Mouse (Mus musculus) cerebellum, postnatal 14 days (tissue): Measurements from ENCODE around the gene Plekha5.
A peak's percentile ranks its signal among the peaks of the same experiment; 100 is the strongest.

ENCODE experiments used
- DNase-seq, 2 experiments: peaks; one replicate each; pipeline ENCODE4 v3.0.0; 2021; ENCODE audit warnings: mixed read lengths in 2 of 2

Plekha5 gene

DNA sequence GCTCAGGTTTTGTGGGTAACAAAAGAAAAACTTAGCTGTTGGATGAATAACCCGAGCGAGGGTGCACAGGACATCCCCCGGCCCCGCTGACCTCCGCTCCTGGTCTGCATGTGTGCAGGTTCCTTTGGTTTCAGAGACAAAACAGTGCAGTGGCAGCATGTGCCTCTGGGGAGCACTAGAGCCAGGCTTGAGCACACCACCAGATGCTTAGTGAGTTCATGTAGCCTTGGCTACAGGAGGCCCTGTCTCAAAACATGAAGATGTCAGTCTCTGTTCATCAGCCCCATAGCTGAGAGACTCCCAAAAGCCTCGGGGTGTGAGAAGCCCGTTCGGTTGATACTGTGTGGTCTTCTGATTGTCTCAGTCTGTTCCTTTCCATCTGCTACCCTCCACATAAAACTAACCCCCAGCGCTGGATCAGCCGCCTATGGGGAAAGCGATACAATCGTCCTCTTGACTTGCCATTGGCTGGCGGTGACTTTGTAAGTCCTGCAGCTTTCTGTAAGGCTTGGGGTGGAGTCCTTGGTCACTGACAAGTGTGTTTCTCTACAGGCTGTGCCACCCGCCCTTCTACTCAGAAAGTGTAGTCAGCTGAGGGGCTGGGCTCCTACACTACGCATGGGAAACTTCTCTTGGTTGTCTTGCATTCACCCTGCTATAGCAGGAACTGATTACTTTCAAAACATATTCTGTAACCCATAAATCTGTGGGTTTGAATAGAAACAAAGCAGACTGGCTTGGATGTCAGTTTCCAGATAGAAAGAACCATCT lies 32.7 kb downstream of the Plekha5 start:
- no peak for DNase-seq

DNA sequence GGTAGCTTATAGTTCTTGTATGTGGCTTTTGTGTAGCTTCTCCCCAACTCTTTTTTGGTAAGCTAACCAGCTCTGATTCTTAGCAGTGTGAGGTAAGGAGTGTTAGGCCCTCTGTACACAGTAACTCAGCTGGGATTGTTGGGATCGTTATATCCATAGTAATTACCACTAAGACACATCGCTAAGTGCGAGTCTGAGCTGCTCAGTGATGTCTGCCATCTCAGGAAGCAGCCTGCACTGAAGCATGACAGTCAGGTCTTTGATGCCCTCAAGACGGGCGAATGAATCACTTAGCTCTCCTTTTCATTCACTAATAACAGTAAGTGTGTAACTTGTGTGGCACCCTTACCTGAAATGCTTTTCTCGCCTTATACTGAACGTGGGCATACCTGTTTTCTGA lies 36.5 kb downstream of the Plekha5 start:
- DNase-seq: no peak

DNA sequence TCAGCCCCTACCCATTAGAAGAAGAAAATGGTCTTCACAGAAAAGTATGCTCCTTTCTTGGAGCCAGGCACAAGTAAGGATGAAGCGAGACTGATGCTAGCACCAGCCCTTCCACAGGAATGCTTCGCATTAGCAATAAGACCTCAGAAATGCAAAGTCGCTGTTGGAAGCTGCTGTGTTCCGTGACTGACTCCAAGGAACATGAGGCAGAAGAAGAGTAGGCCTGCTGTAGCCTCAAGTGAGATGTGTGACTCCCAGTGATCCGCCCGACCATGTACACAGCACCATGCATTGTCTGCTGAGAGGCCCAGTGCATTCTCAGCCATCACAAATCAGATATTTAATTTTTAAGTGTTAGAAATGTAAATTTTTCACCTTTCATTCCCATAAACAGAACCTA lies 41.0 kb downstream of the Plekha5 start:
- no peak for DNase-seq

DNA sequence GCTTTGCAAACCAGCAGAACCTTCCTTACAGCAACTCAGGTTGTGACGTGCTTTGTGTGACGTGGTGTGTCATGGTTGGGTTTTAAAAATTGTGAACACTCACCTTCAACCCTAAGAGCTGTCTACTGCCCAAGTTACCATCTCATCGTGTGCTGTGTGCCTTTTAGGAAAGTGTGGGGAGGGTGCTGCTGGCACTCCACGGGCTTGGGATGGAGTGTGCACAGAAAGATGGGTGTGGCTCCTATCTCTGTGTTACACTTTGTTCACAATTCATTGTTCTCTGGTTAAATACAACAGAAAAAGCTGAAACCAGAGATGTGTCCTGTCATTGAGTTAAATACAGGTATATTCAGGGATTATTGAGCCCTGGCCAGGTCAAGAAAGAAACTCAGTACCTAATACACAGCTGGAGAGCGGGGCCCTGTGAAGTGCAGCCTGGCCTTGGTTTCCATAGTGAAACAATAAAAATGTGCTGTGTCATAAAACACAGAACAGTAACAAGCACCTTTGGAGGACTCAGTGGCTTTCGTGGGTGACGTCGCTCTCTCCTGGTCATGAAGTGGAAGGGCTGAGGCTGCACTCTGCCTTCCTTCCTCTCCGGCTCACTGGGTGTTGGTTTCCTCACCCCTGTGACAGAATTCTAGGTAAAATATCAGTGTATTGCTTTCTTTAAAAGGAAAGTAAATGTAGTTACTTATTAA lies 42.2 kb downstream of the Plekha5 start:
- DNase-seq: peak in 1 of 2 experiments; percentile 35

DNA sequence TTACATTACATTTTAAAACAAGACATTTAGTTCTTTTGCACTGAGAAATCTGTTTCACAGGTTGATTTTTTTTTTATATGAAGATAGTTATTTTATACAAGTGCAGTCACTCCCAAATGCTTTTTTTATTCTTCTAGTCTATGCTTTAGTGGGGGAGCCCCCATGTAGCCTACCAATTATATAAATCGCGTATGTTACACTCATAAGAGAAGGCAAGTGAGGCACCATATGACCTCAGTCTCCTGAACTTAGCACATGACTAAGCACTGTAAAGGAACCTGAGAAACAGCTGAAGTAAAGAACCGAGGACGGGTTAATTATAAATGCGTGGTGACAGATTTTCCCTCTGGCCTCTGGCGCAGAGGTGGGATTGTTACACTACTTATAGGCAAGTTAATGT lies 43.0 kb downstream of the Plekha5 start:
- DNase-seq: no peak

DNA sequence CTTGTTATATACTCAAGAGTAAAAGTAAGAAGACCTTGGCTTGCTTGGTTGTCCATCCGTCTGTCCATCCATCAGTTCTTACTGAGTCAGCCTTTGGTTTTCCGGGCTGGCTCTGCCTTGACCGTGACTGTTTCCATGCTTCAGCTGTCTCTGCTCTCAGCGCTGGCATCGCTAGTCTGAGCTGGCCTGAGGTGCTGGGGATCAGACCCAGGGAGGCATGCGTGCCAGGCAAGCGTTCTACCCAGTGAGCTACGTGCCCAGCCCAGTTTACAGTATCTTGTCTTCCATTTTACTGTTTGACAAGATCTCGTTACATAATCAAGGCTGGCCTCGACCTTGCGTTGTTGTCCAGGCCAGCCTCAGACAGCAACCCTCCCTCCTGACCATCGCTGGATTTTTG lies 44.0 kb downstream of the Plekha5 start:
- no peak for DNase-seq

DNA sequence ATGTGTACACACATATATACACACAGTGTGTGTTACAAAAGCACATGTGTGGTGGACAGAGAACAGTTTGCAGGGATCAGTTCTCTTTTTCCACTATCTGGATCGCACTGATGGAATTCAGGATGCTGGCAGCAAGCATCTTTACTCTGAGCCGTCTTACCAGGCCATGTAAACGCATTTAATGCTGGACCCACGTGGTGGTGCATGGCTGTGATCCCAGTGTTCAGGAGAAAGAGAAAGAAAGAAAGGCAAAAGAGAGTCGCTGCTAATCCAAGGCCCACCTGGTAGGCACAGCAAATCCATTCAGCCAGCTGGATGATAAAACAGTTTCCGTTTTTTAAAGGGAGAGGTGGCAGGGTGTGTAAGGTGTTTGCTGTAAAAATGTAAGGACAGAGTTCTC lies 45.9 kb downstream of the Plekha5 start:
- peak in 1 of 2 experiments; percentile 46 for DNase-seq

DNA sequence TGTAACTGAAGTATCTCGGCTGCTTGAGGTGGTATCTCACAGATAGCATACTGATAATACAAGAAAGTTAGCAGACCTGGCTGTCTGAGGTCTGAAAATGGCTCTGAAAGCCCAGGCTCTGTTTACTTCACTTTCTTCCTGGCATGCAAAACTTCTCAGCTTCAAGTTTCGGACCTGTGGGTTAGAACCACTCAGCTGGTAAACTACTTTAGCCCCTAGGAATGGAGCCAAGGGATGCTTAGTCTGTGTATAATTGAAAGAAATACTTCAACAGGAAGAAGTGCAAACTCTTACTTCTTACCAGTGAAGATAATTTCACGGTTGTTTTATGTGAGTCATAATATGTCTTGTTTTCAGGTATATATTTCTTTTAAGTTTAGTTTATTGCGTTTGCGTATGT lies 47.9 kb downstream of the Plekha5 start:
- DNase-seq: no peak

DNA sequence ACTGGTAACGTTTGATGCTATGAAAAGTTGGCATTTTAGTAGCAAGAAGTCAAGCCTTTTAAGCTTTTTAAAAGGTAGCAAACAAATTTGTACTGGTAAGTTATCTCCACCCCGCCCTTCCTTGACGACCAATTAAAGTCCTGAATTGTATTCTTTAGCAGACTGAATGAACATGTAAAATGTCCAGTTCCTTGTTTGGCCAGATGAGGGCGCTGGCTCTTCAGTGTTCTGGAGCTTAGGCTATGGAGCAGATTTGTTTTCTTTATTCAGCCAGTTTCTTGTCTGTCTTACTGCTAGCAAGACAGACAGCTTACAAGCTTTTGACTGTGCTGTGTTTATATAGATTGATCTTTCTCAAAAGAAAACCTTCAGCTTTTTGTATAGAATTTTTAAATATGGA lies 48.5 kb downstream of the Plekha5 start:
- DNase-seq: peak; percentile 89 to 91

DNA sequence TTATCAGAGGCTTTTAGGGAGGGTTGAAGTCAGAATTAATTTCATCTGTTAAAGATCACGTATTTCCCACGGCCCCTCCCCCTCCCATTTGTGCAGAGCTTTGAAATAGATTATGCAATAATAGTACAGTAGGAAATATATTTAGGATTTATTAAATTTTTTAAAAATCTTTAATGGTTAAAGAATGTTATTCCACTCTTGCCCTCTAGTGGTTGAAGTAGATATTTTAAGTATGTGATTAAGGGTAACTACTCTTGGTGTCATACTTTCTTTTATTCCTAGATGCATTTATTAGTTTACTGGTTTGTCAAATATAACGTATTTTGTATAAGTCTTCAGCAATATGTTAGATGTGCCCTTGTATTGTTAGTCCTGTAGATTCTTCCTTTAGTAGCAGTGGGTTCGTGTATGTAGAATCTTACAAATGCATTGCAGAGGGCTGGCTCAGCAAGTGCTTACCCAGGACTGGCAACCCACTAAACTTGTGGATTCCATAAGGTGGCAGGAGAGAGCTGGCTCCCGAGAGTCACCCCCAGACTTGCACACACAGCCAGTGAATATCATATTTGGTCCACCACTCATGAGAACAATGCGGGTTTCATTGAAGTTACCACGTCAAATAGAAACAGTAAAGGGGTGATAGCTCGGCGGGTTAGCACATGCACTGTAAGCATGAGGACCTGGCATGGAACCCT lies 51.7 kb downstream of the Plekha5 start:
- peak; percentile 61 to 71 for DNase-seq

DNA sequence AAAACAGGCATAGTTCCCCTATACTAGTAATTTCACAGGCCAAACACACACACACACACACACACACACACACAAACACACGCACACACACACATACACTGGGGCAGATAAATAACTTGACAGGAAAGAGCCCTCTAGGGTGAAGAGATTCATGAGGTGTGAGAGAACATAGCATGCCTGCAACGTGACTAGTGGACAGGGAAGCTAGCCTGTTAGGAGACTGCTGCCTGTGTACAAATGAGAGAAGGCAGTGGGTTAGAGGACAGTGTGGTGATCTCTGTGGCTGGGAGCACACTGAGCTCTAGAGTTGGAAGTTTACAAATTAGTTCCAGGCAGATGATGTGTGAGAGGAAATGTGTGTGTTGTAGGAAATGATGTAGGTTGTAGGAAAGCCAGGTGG lies 53.1 kb downstream of the Plekha5 start:
- DNase-seq: peak in 1 of 2 experiments; percentile 30

DNA sequence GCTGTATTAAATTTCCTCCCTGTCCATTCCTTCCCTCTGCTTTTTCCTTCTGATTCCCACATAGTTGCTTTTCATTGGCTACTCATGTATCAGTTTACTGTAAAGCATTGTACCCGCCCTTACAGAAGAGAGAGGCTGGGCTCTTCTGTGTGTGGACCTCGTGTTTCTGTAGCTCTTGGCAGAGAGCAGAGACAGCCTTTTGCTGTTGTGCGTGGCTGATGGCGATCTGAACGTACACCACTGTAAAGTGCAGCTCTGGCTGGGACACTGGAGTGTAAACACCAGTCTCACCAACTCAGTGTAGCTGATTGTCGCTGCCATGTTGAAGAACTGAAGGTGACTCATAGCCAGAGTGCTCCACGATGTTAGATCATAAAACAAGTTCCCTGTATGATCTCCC lies 54.2 kb downstream of the Plekha5 start:
- peak in 1 of 2 experiments; percentile 35 for DNase-seq

DNA sequence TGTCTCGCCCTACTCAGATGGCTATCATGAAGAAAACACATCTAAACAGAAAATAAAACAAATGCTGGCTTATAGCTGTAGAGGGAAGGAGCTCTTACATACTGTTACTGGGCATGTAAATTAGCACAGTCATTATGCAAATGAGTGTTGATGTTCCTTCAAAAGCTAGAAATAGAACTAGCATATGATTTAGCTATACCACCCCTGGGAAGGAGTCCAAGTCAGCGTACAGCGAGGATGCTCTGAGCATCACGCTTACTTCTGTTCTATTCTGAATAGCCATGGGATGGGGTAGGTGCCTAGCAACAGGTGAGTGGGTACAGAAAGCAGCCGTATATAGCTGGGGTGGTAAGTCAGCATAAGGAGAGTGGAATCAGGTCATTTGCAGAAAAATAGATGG lies 55.1 kb downstream of the Plekha5 start:
- peak in 1 of 2 experiments; percentile 37 for DNase-seq

DNA sequence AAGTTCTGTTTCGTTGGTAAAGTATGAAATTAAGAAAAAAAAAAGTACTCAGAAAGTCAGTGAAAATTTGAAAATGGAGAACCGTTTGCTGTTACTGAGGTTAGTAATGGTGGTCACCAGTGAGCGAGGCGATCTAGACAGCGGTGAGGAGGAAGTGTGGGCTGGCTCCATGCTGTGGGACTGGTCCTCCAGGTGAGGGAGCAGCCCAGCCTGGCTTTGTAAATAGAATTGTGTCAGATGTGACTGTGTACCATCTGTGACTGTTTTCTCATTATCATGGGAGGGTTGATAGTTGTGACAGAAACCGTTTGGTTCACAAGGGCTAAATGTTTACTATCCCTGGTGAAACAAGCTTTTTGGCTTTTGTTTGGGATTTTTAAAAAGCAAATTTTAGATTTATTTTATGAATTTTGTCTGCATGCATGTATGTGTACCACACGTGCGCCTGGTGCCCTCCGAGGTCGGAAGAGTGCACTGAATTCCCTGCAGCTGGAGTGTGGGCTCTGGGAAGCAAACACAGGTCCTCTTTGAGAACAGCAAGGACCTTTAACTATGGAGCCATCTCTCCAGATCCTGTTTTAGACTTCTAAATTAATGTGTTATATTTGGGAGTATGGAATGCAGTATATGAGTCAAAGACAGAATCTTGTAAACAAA lies 56.7 kb downstream of the Plekha5 start:
- DNase-seq: peak; percentile 65 to 70

DNA sequence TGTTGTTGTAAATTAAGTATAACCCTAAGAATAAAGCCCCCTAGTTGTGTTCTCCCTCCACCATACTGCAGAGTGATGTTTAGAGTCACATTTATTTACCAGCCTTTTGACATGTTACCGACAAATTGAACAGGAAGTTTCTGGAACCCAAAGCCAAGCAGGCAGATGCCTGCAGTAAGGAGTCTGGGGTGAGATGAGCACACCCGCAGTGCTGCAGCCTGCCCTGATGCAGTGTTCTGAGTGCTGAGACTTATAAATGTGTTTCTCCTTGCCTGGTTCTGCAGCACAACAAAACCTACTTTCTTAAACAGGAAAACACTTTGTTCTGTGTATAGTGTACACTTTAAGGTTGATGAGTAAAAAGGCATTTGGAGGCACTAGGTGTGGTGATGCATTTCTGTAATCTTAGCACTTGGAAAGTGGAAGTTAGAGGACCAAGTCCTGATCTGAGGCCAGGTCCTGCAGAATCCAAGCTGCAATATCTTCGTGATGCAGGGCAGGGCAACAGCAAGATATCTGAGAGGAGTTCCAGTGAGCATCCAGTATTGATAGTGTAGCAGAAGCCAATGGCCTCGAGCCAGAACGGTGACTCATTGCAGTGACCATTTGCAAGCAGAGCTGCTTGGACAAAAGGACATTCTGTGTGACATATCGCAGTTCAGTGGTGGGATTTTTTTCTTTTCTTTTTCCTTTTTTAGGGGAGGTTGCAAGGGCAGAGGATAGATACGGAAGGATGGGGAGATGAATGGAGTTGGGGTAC lies 58.0 kb downstream of the Plekha5 start:
- DNase-seq: peak; percentile 94

DNA sequence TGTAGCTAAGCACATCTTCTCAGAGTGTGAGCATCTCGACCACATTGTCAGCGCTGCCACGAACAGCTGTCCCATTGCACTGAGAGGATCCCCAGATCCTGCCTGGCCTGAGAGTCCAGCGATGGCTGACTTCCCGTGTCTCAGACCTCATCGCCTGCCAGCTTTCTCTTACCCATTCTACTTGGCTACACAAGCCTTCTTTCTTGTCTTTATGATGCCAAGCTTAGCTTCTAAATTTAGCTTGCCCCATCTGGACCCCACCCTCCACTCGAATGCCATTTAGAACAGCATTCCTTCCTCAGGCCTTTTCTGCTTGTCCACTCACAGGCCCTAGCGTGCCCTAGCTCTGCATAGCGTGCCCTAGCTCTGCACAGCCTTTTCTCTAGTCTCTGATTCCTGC lies 60.3 kb downstream of the Plekha5 start:
- DNase-seq: peak; percentile 82 to 83

DNA sequence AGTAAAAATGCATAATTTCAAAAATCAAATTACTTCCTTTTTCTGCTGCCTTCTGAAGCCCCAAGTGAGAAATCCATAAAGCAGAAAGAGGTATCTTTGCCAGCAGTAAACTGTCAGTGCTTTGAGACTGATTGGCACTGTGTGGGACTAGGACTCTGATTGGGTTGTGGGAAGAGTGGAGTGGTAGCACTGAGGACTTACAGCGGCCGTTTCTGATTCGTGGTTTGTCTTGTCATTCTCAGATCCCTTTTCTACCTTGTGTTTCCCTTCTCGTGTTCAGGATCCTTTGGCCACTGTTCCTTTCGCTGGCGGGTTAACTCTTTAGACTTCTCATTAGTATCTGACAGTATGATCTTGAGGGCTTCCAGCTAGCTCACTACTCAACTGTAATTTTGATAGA lies 61.8 kb downstream of the Plekha5 start:
- no peak for DNase-seq

DNA sequence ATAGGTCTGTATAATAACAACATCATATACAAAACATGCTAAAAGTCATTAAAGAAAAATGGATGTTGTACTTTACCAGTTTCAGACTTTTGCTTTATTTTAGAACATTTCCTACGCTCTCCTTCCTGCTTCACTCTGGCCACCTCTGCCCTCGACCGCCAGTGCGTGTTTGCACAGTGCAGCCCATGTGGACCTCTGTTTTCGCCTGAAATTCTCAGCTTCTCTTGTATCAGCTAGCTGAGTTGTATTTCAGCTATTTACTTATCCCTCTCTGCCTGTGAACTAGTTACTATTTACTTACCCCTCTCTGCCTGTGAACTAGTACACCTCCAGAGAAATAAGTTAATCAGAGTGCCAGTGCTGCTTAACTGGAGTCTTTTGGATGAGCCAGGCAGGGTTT lies 62.8 kb downstream of the Plekha5 start:
- no peak for DNase-seq

DNA sequence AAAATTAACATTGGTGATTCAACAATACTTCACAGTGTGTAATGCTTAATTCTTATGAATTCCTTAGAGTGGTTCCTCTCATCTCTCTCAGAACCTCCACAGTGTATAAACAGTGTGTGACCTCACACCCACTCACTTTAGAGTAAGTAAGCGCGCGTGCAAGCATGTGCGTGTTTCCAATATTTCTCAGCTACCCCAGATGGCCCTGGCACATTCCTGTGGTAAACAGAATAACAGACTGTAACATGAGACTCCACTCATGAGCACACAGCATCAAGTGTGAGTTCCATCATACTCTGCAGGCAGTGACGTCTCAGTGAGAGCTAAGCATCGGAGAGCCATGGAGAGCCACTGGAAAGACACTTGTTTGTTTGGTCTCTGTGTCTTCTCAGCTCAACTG lies 63.6 kb downstream of the Plekha5 start:
- no peak for DNase-seq

DNA sequence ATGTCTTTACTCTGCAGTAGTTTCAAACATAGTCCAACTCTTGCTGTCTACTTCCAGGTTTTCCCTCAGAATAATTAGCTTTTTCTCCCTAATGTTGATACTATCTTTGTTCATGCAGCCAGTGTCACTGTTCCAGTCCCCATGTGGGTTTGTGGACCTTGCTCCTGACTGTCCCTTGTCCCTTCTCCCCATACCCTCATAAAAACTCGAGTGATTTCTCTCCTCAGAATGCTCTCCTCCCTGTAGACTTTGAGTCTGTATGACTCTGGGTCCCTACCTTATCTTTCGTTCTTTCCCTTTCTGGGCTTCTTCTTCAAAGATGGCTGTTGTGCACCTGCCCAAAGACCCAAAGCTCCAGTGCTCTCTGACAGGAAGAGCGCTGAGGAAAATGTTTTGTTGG lies 64.8 kb downstream of the Plekha5 start:
- DNase-seq: no peak

DNA sequence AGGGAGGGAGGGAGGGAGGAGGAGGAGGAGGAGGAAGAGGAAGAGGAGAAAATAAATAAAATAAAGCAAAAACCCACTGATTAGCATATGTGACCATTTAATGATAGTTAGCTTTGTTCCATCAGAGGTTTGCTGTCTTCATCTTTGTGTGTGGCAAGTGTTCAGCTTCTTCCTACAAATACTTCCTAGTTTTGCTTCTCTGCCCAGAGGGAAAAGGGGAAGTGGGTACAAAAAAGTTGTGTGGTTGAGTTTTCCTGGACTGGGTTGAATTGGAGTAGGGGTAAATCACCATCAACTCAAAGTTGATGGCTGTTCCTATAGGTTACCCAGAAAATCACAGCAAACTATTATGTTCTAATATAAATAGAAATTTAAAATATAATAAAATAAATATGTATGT lies 65.7 kb downstream of the Plekha5 start:
- DNase-seq: no peak

DNA sequence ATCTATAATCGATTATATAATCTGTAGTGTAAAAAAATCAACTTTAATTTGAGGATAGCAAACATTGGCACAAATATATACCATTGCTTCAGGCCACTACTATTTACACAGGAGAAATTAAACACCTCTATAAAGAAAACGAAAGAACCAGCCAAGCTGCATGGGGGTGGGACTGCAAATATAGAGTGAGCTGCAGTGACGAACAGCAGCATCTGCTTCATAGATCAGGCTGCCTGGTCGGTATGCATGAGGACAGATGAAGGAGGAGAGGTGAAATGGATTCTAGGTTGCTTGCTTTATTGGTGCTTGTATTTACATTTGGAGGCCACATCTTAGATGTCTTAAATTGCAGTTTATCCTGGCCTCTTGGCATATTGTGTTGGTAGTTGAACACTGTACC lies 66.4 kb downstream of the Plekha5 start:
- no peak for DNase-seq
